Mouse (Mus musculus) neutrophil, adult 5-6 weeks (primary cell): ENCODE measurements around the gene Erfe. TPM values are rescaled to one million over a fixed set of nuclear protein-coding genes. Genes with fewer than 3 reads are reported as not detected.

Experiments used
- ATAC-seq: fragments of 151-379, 151-347 bp; 2 replicates; pipeline ENCODE4 v1.8.0; 2017; ENCODE audit warnings: mild to moderate bottlenecking, moderate TSS enrichment; ENCODE audit not compliant: insufficient number of reproducible peaks, poor library complexity, low FRiP score, severe bottlenecking; ENCODE audit errors: extremely low read depth
- total RNA-seq: library from RNA; stranded (forward); fragments of 200-1000 nt; gene quantifications from 2 replicates; pipeline ENCODE4 v1.2.3, GENCODE M21; 2017

Erfe gene
- total RNA-seq, 1 experiment from 2014 or later, result not detected

DNA sequence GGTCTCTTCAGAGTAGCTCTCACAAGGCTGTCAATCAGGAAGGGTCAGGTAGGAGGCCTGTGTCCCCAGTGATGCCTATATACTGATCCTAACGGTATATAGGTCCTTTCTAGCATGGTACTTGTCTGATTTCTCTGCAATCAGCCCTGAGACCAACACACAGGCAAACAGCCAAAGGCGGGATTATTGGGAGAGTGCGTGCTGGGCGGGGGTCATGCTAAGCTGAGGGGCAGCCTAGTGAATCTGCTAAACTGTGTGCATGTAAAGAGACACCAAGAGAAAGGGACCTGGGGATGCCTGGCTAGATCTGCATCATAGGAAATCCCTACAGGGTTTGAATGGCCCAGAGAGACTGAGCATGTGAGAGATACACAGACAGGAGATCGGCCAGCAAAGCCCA, 49.1 kb downstream of the Erfe start:
- ATAC-seq, result no peak

DNA sequence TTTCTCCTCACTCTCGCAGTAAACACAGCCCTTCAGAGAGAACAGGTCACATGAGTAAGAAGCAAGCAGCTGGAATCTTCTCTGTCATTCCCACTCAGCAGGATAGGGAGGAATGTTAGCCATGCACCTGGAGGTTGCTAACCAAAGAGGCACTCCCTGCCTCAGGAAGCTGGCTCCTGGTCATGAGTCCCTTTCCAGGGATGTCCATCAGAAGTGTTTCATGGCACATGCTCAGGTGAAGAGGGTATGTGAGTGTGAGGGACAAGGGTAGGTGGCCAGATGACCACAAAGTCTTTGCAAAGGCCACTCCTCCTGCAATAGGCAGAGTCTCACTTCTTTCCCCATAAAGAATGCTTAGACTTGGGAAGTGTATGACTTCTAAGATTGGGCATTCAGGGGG, 51.8 kb downstream of the Erfe start:
- ATAC-seq, result no peak

DNA sequence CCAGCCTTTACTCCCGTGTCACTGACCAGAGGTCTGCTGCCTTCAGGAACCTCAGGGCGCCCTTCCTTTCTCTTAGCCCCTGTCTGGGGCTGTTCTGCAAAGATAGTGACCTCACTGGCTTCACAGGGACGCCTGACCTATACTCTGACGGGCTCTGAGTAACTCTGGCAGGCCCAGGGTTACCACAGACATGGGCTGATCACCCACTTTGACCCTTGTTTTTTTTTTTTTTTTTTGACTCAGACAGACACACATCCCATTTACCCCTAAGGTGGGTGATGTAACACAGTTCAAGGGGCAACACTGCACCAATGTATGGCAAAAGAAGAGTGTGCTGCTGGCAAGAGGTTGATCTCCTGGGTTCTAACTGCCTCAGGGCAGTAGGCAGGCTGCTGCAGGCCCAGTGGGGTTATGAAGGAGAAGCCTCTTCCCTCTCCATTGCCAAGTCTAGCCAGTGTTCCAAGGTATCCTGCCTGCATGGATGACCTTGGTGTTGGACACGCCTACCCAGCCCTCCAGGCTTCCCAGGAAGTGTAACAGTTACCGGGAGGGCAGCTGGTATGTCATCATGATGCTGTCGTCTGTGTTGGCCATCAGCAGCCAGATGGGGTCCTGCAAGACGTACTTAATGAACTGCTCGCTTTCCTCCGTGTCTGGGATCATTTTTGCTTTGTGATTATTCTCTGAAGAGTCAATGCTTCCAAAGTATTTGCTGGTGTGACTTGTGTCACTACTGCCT, 53.8 kb downstream of the Erfe start:
- ATAC-seq, result no peak

DNA sequence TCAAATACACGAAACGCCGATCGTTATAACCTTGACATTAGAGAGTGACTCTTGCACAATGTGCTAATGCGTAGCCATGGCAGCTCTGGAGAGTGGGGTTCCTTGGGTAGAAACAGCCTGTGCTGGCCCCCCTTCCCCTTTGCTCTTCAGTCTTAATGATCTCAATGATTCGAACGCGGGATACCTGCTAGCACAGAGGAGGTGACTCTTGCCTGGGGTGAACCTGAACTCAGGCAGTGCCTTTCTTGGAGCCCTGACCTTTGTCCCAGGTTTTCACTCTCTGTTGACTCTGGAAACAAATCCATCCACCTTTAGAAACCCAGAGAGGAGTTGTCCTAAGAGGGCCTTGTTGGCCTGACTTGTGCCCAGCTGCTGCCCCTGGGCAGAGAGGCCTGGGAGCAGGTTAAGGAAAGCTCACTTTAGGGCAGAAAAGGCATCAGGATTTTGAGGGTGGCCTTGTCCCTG, 54.4 kb downstream of the Erfe start:
- ATAC-seq, result no peak

Other genes with a start within 250 kb of the Erfe start
- 1.5 TPM in 1 of 2 replicates, not detected in the other for gene Rbm44, start 221.3 kb upstream of the Erfe start, total RNA-seq
- gene Ramp1, start 186.6 kb upstream of the Erfe start, total RNA-seq, result 10.1 and 10.8 TPM in 2 replicates
- gene Ube2f, start 116.1 kb upstream of the Erfe start, total RNA-seq, result 34.9 and 42.0 TPM in 2 replicates
- gene Scly, start 68.1 kb upstream of the Erfe start, total RNA-seq, result 19.5 and 21.2 TPM in 2 replicates
- gene Espnl, start 44.4 kb upstream of the Erfe start, total RNA-seq, result 0.12 TPM in 2 replicates
- gene Klhl30, start 15.4 kb upstream of the Erfe start, total RNA-seq, result 0.12 TPM in 1 of 2 replicates, not detected in the other
- gene Ilkap, start 32.4 kb downstream of the Erfe start, total RNA-seq, result 140 and 154 TPM in 2 replicates
- gene Hes6, start 47.6 kb downstream of the Erfe start, total RNA-seq, result 19.1 and 25.7 TPM in 2 replicates
- gene Per2, start 92.9 kb downstream of the Erfe start, total RNA-seq, result 6.5 and 15.8 TPM in 2 replicates
- gene Traf3ip1, start 128.2 kb downstream of the Erfe start, total RNA-seq, result 7.2 and 8.4 TPM in 2 replicates
- 10.2 and 10.6 TPM in 2 replicates for gene Asb1, start 174.1 kb downstream of the Erfe start, total RNA-seq